Mouse (Mus musculus) gastrocnemius, postnatal 4 days (tissue): ENCODE results near the gene Ddx52. TPM values are rescaled to one million over a fixed set of nuclear protein-coding genes. Genes with fewer than 3 reads are reported as not detected.

Experiments used
- DNase-seq, 2 experiments: peaks; one replicate each; pipeline ENCODE4 v3.0.0; 2021 to 2022; ENCODE audit warnings: low spot score in 2 of 2, mixed read lengths in 2 of 2
- total RNA-seq, 2 experiments: library from RNA; stranded (reverse); gene quantifications; 2 replicates each; pipeline ENCODE4 v1.2.3; 2021

The Ddx52 gene
- total RNA-seq, 2 experiments from 2014 or later: 13.3 to 15.3 TPM

GRCm38 (mm10) chr11:84011576-84011975, 69.7 kb downstream of the Ddx52 start:
- no peak for DNase-seq

Other genes with a start within 250 kb of the Ddx52 start
- gene Wfdc17, start 238.1 kb upstream of the Ddx52 start, total RNA-seq: under 1 TPM; 0.75 to 0.78 TPM
- not detected for gene Wfdc18, start 233.0 kb upstream of the Ddx52 start, total RNA-seq
- under 1 TPM in 1 of 2 experiments, not detected in 1; 0.73 TPM for gene Wfdc21, start 195.1 kb upstream of the Ddx52 start, total RNA-seq
- gene Heatr6, start 188.4 kb upstream of the Ddx52 start, total RNA-seq: 10 to 100 TPM; 11.1 to 12.8 TPM
- under 1 TPM in 1 of 2 experiments, not detected in 1; 0.26 TPM for gene Hnf1b, start 92.0 kb upstream of the Ddx52 start, total RNA-seq
- gene Synrg, start 22.4 kb downstream of the Ddx52 start, total RNA-seq: 10 to 100 TPM; 40.7 to 46.2 TPM
- 1 to 10 TPM; 6.4 to 7.7 TPM for gene Dusp14, start 127.2 kb downstream of the Ddx52 start, total RNA-seq
- 10 to 100 TPM; 13.9 to 19.4 TPM for gene Tada2a, start 187.5 kb downstream of the Ddx52 start, total RNA-seq
- gene Acaca, start 187.6 kb downstream of the Ddx52 start, total RNA-seq: 10 to 100 TPM; 25.1 to 25.4 TPM
- gene Gm11437, start 225.4 kb downstream of the Ddx52 start, total RNA-seq: not detected